Mouse (Mus musculus): ENCODE data around the gene Scarb1. TPM values are rescaled to one million over a fixed set of nuclear protein-coding genes. Genes with fewer than 3 reads are reported as not detected.

Scarb1 gene
- total and polyA plus RNA-seq, 2 experiments from 2014 or later, result 58.2 to 79.8 TPM

DNA sequence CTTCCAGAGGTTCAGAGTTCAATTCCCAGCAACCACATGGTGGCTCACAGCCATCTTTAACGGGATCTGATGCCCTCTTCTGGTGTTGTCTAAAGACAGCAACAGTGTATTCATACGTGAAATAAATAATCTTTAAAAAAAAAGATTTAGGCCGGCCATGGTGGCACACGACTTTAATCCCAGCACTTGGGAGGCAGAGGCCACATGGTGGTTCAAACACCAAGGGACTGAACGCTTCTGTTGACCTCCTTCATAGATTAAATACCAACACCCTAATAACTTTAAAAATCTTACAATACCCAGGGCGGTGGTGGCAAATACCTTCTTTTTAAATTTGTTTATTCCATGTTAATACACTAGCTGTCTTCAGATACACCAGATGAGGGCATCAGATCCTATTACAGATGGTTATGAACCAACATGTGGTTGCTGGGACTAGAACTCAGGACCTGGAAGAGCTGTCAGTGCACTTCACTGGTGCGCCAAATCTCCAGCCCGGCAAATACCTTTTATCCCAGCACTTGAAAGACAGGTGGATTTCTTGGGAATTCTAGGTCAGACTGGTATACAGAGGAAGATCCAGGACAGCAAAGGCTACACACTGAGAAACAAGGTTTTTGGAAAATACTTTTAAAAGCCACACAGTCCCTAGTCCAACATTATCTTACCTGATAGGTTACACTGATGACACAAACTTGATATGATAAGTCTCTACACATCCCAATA lies 44.5 kb upstream of the Scarb1 start:
- no peaks in the 10 kb centered on the region for H3K27me3 ChIP-seq (ENCODE audit: control insufficient read depth, insufficient read depth, low read length)
- peak overlapping the region; percentile 35 for H3K4me3 ChIP-seq (ENCODE audit: low read depth, low read length)
- ATAC-seq (ENCODE audit: insufficient read depth, low read depth) (no peak), DNase-seq (ENCODE audit: low spot score) (no peak)
- no peak overlapping the region for H3K27ac ChIP-seq (ENCODE audit: low read depth)
- H3K9me3 ChIP-seq (replicated peaks; ENCODE audit: control insufficient read depth, low read length), result no peaks in the 10 kb centered on the region
- no peaks in the 10 kb centered on the region for H3K4me1 ChIP-seq (ENCODE audit: control insufficient read depth, insufficient read depth)
- peak overlapping the region; percentile 53 for H3K4me2 ChIP-seq (ENCODE audit: low read depth, low read length)
- WGBS, result 50% methylated on average over 8 of the region's 8 CpGs
- 0 out of 2 replicates have a peak overlapping the region, but pooled peaks have one; percentile 20 for H3K9ac ChIP-seq (replicated peaks; ENCODE audit: low read depth, low read length)
- TF ChIP-seq CTCF (IDR thresholded peaks at IDR 0.05; ENCODE audit: low read depth) (no peak), EP300 (IDR thresholded peaks at IDR 0.05; ENCODE audit: low read depth) (0 out of 2 replicates have a peak, but pooled peaks have one; percentile 10)
- H3K36me3 ChIP-seq (replicated peaks; ENCODE audit: control insufficient read depth, insufficient read depth, low read length), result peaks cover 23% of the 10 kb centered on the region

DNA sequence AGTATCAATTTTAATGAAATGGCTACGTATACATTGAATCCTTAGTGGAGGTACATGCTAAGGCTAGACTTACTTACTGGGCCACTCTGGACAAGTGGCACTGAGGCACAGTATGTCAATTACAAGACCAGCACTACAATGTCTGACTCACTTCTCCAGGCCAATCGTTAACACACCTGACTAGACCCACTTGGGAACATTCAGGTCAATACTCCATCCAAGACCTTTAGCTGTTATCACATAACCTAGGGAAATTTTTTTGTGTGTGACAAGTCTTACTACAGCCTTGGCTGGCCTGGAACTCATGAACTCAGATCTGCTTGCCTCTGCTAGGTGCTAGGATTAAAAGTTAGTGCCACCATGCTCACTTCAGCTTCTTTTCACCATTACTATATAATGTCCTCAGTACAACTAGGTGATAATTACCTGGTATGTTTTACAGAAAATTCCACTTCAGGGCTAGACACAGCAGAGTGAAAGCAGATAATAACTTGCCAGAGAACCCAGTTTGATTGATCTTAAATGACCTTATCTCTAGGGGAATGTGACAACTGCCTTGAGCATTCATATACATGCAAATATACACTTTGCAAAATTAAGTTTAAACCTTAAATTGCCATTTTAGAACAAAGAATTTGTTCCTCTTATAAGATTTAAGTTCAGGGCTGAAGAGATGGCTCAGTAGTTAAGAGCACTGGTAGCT lies 43.8 kb upstream of the Scarb1 start:
- TF ChIP-seq EP300 (IDR thresholded peaks at IDR 0.05; ENCODE audit: low read depth) (no peak), CTCF (IDR thresholded peaks at IDR 0.05; ENCODE audit: low read depth) (no peak)
- no peak overlapping the region for H3K27ac ChIP-seq (ENCODE audit: low read depth)
- no peak for DNase-seq (ENCODE audit: low spot score)
- H3K4me2 ChIP-seq (ENCODE audit: low read depth, low read length), result peak overlapping the region; percentile 53
- 74% methylated on average over 2 of the region's 2 CpGs for WGBS
- H3K36me3 ChIP-seq (replicated peaks; ENCODE audit: control insufficient read depth, insufficient read depth, low read length), result peaks cover 23% of the 10 kb centered on the region
- no peaks in the 10 kb centered on the region for H3K9me3 ChIP-seq (replicated peaks; ENCODE audit: control insufficient read depth, low read length)
- H3K27me3 ChIP-seq (ENCODE audit: control insufficient read depth, insufficient read depth, low read length), result no peaks in the 10 kb centered on the region
- no peaks in the 10 kb centered on the region for H3K4me1 ChIP-seq (ENCODE audit: control insufficient read depth, insufficient read depth)
- ATAC-seq (ENCODE audit: insufficient read depth, low read depth), result no peak
- no peak overlapping the region for H3K9ac ChIP-seq (replicated peaks; ENCODE audit: low read depth, low read length)
- H3K4me3 ChIP-seq (ENCODE audit: low read depth, low read length), result 0 out of 2 replicates have a peak overlapping the region, but pooled peaks have one; percentile 35

DNA sequence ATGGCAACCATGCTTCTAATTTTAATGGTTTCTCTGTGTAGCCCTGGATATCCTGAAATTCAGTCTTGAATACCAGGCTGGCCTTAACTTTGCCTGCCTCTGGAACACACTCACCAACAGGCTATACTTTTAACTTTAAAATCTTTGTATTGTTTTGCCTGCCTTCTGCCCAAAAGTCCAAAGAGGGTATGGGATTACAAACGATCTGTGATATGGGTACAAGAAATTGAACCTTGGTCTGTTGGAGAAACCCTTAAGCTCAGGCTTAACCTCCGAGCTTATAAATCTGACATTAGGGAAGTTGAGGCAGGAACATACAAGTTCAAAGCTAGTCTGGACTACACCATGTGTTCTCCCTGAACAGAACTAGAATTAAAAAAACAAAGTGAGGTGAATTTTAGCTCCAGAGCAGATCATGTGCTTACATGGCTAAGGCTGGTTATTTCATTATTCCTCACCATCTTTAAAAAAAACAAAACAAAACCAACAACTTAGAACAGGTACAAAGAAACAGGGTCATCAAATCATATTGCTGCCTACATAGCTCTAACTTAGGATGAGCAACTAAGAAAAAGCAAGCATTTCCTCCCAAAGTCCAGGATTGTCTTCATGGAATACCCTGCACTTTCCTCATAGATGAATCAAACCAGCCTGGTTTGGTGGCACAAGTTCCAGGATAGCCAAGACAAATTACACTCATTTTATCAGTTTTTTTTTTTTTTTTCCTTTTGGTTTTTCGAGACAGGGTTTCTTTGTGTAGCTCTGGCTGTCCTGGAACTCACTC lies 42.9 kb upstream of the Scarb1 start:
- 0 out of 2 replicates have a peak, but pooled peaks have one; percentile 2 for ATAC-seq (ENCODE audit: insufficient read depth, low read depth)
- no peaks in the 10 kb centered on the region for H3K27me3 ChIP-seq (ENCODE audit: control insufficient read depth, insufficient read depth, low read length)
- 65% methylated on average over 3 of the region's 3 CpGs for WGBS
- H3K4me2 ChIP-seq (ENCODE audit: low read depth, low read length), result no peak overlapping the region
- H3K27ac ChIP-seq (ENCODE audit: low read depth), result no peak overlapping the region
- H3K4me3 ChIP-seq (ENCODE audit: low read depth, low read length), result no peak overlapping the region
- no peaks in the 10 kb centered on the region for H3K4me1 ChIP-seq (ENCODE audit: control insufficient read depth, insufficient read depth)
- no peaks in the 10 kb centered on the region for H3K9me3 ChIP-seq (replicated peaks; ENCODE audit: control insufficient read depth, low read length)
- H3K9ac ChIP-seq (replicated peaks; ENCODE audit: low read depth, low read length), result no peak overlapping the region
- DNase-seq (ENCODE audit: low spot score), result no peak
- TF ChIP-seq CTCF (IDR thresholded peaks at IDR 0.05; ENCODE audit: low read depth), result no peak
- TF ChIP-seq EP300 (IDR thresholded peaks at IDR 0.05; ENCODE audit: low read depth), result no peak
- H3K36me3 ChIP-seq (replicated peaks; ENCODE audit: control insufficient read depth, insufficient read depth, low read length), result peaks cover 23% of the 10 kb centered on the region

DNA sequence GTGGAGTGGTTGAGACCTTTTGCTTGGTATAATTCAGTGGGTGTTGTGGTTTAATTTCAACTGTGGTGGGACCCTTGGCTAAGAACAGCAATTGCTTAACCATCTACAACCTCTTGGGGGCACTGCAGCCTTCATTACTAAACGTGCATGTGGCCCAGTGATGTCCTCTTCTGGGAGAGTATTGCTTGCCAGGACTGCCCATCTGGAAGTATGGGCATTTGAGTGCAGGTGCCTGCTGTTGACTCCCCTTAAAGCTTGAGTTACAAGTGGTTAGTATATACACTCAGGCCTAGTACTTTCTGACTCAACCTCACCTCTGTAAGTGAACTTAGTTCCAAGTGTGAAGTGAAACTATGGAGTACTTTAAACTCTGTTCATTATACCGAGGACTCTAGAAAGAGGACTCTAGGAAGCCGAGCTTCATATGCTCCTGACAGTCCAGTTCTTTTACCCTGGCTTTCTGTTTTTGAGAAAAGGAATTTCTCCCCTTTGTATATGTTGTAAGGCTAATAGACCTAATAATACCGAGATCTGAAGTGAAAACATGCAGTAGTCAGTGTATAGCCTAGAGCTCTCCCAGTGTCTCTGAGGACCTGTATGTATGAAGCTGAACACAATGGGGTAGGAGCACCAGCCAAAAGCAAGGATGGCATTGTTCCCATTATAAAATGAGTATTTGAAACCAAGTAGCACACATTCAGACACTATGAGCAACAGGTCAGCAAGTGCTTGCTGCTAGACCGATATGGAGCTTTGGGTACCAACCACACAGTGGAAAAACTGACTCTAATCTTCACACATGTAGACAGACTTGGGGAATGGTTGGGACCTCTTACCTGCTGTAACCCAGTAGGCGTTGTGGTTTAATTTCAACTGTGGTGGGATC lies 42.0 kb upstream of the Scarb1 start:
- no peaks in the 10 kb centered on the region for H3K4me1 ChIP-seq (ENCODE audit: control insufficient read depth, insufficient read depth)
- no peak overlapping the region for H3K4me2 ChIP-seq (ENCODE audit: low read depth, low read length)
- no peak overlapping the region for H3K4me3 ChIP-seq (ENCODE audit: low read depth, low read length)
- no peaks in the 10 kb centered on the region for H3K27me3 ChIP-seq (ENCODE audit: control insufficient read depth, insufficient read depth, low read length)
- peak; percentile 70 for DNase-seq (ENCODE audit: low spot score)
- peak overlapping the region; percentile 18 for H3K27ac ChIP-seq (ENCODE audit: low read depth)
- peak; percentile 58 for ATAC-seq (ENCODE audit: insufficient read depth, low read depth)
- TF ChIP-seq CTCF (IDR thresholded peaks at IDR 0.05; ENCODE audit: low read depth), result peak; percentile 72
- TF ChIP-seq EP300 (IDR thresholded peaks at IDR 0.05; ENCODE audit: low read depth), result no peak
- no peaks in the 10 kb centered on the region for H3K9me3 ChIP-seq (replicated peaks; ENCODE audit: control insufficient read depth, low read length)
- H3K9ac ChIP-seq (replicated peaks; ENCODE audit: low read depth, low read length), result no peak overlapping the region
- peaks cover 17% of the 10 kb centered on the region for H3K36me3 ChIP-seq (replicated peaks; ENCODE audit: control insufficient read depth, insufficient read depth, low read length)
- 42% methylated on average over 6 of the region's 6 CpGs for WGBS

Data from heart, postnatal 0 days (tissue).